Mouse (Mus musculus): Measurements from ENCODE around the gene Atg2a. TPM values are rescaled to one million over a fixed set of nuclear protein-coding genes. Genes with fewer than 3 reads are reported as not detected.
"Not testable (repeated sequence)": the region's sequence is repeated elsewhere in the genome, so short reads cannot be mapped to it uniquely, and the experiment has no call there.

Atg2a gene
- polyA plus RNA-seq, 1 experiment from 2014 or later = 7.0 TPM

GRCm38 (mm10) chr19:6286434-6287401, 45.2 kb downstream of the Atg2a start:
- Histone ChIP-seq H3K4me3 (replicated peaks; ENCODE audit: low read depth, low read length) (no peak overlapping the region), H3K27ac (no peak overlapping the region), H3K4me2 (ENCODE audit: low read length) (no peak overlapping the region), H3K36me3 (ENCODE audit: insufficient read depth, low read length) (peaks cover 20% of the 10 kb centered on the region; the same call in 1 of the 2 replicates), H3K9me3 (replicated peaks; ENCODE audit: low read length) (no peaks in the 10 kb centered on the region), H3K4me1 (replicated peaks; ENCODE audit: insufficient read depth, low read length) (0 out of 2 replicates have a peak, but pooled peaks cover 8% of the 10 kb centered on the region), H3K9ac (ENCODE audit: low read depth, low read length) (0 out of 2 replicates have a peak overlapping the region, but pooled peaks have one; percentile 8), H3K27me3 (ENCODE audit: insufficient read depth, low read length) (no peaks in the 10 kb centered on the region)
- no peak for ATAC-seq (replicated peaks; ENCODE audit: low FRiP score, low read depth)
- no peak for TF ChIP-seq CTCF (IDR thresholded peaks at IDR 0.05; ENCODE audit: low read depth)
- no peak for DNase-seq (ENCODE audit: low spot score)
- 86% methylated on average over 19 of the region's 19 CpGs for WGBS

- no peaks in the 10 kb centered on the region for H3K9me3 ChIP-seq (replicated peaks; ENCODE audit: low read length)
- ATAC-seq (replicated peaks; ENCODE audit: low FRiP score, low read depth) = no peak
- no peak for DNase-seq (ENCODE audit: low spot score)
- no peak overlapping the region for H3K4me3 ChIP-seq (replicated peaks; ENCODE audit: low read depth, low read length)
- WGBS = 67% methylated on average over 13 of the region's 13 CpGs
- H3K36me3 ChIP-seq (ENCODE audit: insufficient read depth, low read length) = 0 out of 2 replicates have a peak, but pooled peaks cover 13% of the 10 kb centered on the region
- H3K27ac ChIP-seq = no peak overlapping the region; the same call in 1 of the 2 replicates
- no peak overlapping the region for H3K4me2 ChIP-seq (ENCODE audit: low read length)
- H3K9ac ChIP-seq (ENCODE audit: low read depth, low read length) = no peak overlapping the region
- no peaks in the 10 kb centered on the region for H3K27me3 ChIP-seq (ENCODE audit: insufficient read depth, low read length)
- TF ChIP-seq CTCF (IDR thresholded peaks at IDR 0.05; ENCODE audit: low read depth) = no peak
- 0 out of 2 replicates have a peak, but pooled peaks cover 8% of the 10 kb centered on the region for H3K4me1 ChIP-seq (replicated peaks; ENCODE audit: insufficient read depth, low read length)
These were observed 46.9 kb downstream of the Atg2a start for GRCm38 (mm10) chr19:6288236-6288894.

GRCm38 (mm10) chr19:6289696-6290238, 48.3 kb downstream of the Atg2a start:
- Histone ChIP-seq H3K9ac (ENCODE audit: low read depth, low read length) (no peak overlapping the region), H3K36me3 (ENCODE audit: insufficient read depth, low read length) (peaks cover 14% of the 10 kb centered on the region), H3K27me3 (ENCODE audit: insufficient read depth, low read length) (no peaks in the 10 kb centered on the region), H3K9me3 (replicated peaks; ENCODE audit: low read length) (no peaks in the 10 kb centered on the region), H3K27ac (no peak overlapping the region), H3K4me3 (replicated peaks; ENCODE audit: low read depth, low read length) (no peak overlapping the region), H3K4me1 (replicated peaks; ENCODE audit: insufficient read depth, low read length) (0 out of 2 replicates have a peak, but pooled peaks cover 8% of the 10 kb centered on the region), H3K4me2 (ENCODE audit: low read length) (no peak overlapping the region)
- 0 out of 2 replicates have a peak, but pooled peaks have one; percentile 9 for TF ChIP-seq CTCF (IDR thresholded peaks at IDR 0.05; ENCODE audit: low read depth)
- DNase-seq (ENCODE audit: low spot score) = no peak
- no peak for ATAC-seq (replicated peaks; ENCODE audit: low FRiP score, low read depth)
- WGBS = 90% methylated on average over 14 of the region's 14 CpGs

- H3K27me3 ChIP-seq (ENCODE audit: insufficient read depth, low read length); DNase-seq (ENCODE audit: low spot score); H3K9ac ChIP-seq (ENCODE audit: low read depth, low read length); H3K4me3 ChIP-seq (replicated peaks; ENCODE audit: low read depth, low read length); H3K4me2 ChIP-seq (ENCODE audit: low read length); ATAC-seq (replicated peaks; ENCODE audit: low FRiP score, low read depth); H3K4me1 ChIP-seq (replicated peaks; ENCODE audit: insufficient read depth, low read length); H3K9me3 ChIP-seq (replicated peaks; ENCODE audit: low read length): not testable (repeated sequence)
- Histone ChIP-seq H3K36me3 (ENCODE audit: insufficient read depth, low read length) (peaks cover 19% of the 10 kb centered on the region), H3K27ac (peak overlapping the region; percentile 82)
- WGBS = 72% methylated on average over 5 of the region's 6 CpGs
These were observed 49.2 kb downstream of the Atg2a start for GRCm38 (mm10) chr19:6290720-6291116.

- H3K4me1 ChIP-seq (replicated peaks; ENCODE audit: insufficient read depth, low read length) = 0 out of 2 replicates have a peak, but pooled peaks cover 2% of the 10 kb centered on the region
- no peak for DNase-seq (ENCODE audit: low spot score)
- no peak for TF ChIP-seq CTCF (IDR thresholded peaks at IDR 0.05; ENCODE audit: low read depth)
- no peaks in the 10 kb centered on the region for H3K27me3 ChIP-seq (ENCODE audit: insufficient read depth, low read length)
- H3K9me3 ChIP-seq (replicated peaks; ENCODE audit: low read length) = no peaks in the 10 kb centered on the region
- peaks cover 20% of the 10 kb centered on the region for H3K36me3 ChIP-seq (ENCODE audit: insufficient read depth, low read length)
- no peak overlapping the region for H3K4me3 ChIP-seq (replicated peaks; ENCODE audit: low read depth, low read length)
- no peak overlapping the region for H3K9ac ChIP-seq (ENCODE audit: low read depth, low read length)
- WGBS = 71% methylated on average over 10 of the region's 10 CpGs
- peak overlapping the region; percentile 82 for H3K27ac ChIP-seq
- no peak overlapping the region for H3K4me2 ChIP-seq (ENCODE audit: low read length)
- ATAC-seq (replicated peaks; ENCODE audit: low FRiP score, low read depth) = peak; percentile 89
These were observed 49.8 kb downstream of the Atg2a start for GRCm38 (mm10) chr19:6291117-6291781.

Data from kidney, postnatal 0 days (tissue).